In the genomic region with DNA sequence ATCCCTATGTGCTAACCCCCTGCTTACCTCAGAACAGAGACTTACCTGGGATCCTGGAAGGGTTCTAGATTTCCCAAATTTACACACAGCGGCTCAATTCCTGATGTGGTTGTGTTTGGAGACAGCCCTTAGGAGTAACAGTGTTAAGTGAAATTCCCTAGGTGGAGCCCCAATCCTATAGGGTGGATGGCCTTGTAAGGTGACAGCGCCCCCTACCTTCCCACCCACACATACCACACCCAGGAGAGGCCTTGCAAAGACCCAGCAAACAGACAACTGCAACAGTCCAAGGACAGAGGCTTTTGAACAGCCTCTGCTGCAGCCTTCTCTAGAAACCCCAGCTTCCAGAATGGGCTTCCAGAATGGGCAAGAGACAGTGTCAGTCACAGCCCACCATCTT, we compare ENCODE assay signal across 12 mouse cellular contexts.
DNase-seq lines count a peak whose midpoint lies in the region; ATAC-seq and TF ChIP-seq lines count a peak whose summit lies in the region.
"Had no signal": no experiment of that assay in that cellular context is flagged by ENCODE, and none has a peak within 500 bp of the region (broad histone marks: within the 10 kb centered on the region; RNA-seq: fewer than 3 reads in every experiment).

No protein-coding gene starts in this region.

- no peaks in the 10 kb centered on the region for H3K27me3 ChIP-seq in kidney, postnatal 0 days (ENCODE audit: insufficient read depth, low read length)
- H3K27me3 ChIP-seq in kidney, embryonic 16.5 days (ENCODE audit: insufficient read depth, low read length), result no peaks in the 10 kb centered on the region
- H3K27me3 ChIP-seq in midbrain, postnatal 0 days (ENCODE audit: insufficient read depth, low read length), result no peaks in the 10 kb centered on the region
- H3K27me3 ChIP-seq in midbrain, embryonic 15.5 days (replicated peaks), result no peaks in the 10 kb centered on the region
- no peaks in the 10 kb centered on the region for H3K27me3 ChIP-seq in stomach, postnatal 0 days (ENCODE audit: control insufficient read depth, insufficient read depth, low read length)
- H3K27me3 ChIP-seq: liver, embryonic 13.5 days had no signal

- no peak for ATAC-seq in kidney, postnatal 0 days (replicated peaks; ENCODE audit: low FRiP score, low read depth)
- no peak for ATAC-seq in kidney, embryonic 16.5 days (ENCODE audit: low FRiP score, low TSS enrichment)
- no peak for ATAC-seq in midbrain, postnatal 0 days (ENCODE audit: low FRiP score)
- ATAC-seq in midbrain, embryonic 15.5 days (replicated peaks), result no peak
- no peak for ATAC-seq in stomach, postnatal 0 days (ENCODE audit: low FRiP score, low TSS enrichment)

- H3K9me3 ChIP-seq in kidney, postnatal 0 days (replicated peaks; ENCODE audit: low read length), result no peaks in the 10 kb centered on the region
- H3K9me3 ChIP-seq in kidney, embryonic 16.5 days (ENCODE audit: low read length), result no peaks in the 10 kb centered on the region
- H3K9me3 ChIP-seq in midbrain, postnatal 0 days (ENCODE audit: low read length), result no peaks in the 10 kb centered on the region
- H3K9me3 ChIP-seq in midbrain, embryonic 15.5 days, result no peaks in the 10 kb centered on the region
- no peaks in the 10 kb centered on the region for H3K9me3 ChIP-seq in ES-E14 (ENCODE audit: control insufficient read depth, insufficient read depth, low read depth, low read length)
- no peaks in the 10 kb centered on the region for H3K9me3 ChIP-seq in stomach, postnatal 0 days (ENCODE audit: control insufficient read depth, low read length)
- H3K9me3 ChIP-seq: liver, embryonic 13.5 days had no signal

- peak; percentile 53 for TF ChIP-seq CTCF in kidney, postnatal 0 days (IDR thresholded peaks at IDR 0.05; ENCODE audit: low read depth)
- TF ChIP-seq CTCF in midbrain, postnatal 0 days (IDR thresholded peaks at IDR 0.05), result peak; percentile 42
- TF ChIP-seq CTCF in stomach, postnatal 0 days (IDR thresholded peaks at IDR 0.05; ENCODE audit: low read depth), result peak; percentile 52

- in situ Hi-C loops in ES-E14 (cut with MboI; ENCODE audit: low sequenced_read_pairs in 2 of 2, unreplicated experiment in 2 of 2), result no loop called here

- WGBS in kidney, postnatal 0 days, result 64% methylated on average over 2 of the region's 2 CpGs
- 57% methylated on average over 2 of the region's 2 CpGs for WGBS in kidney, embryonic 16.5 days
- WGBS in midbrain, postnatal 0 days, result 57% methylated on average over 2 of the region's 2 CpGs
- 54% methylated on average over 2 of the region's 2 CpGs for WGBS in midbrain, embryonic 15.5 days
- 47% methylated on average over 2 of the region's 2 CpGs for WGBS in stomach, postnatal 0 days

- H3K4me1 ChIP-seq in kidney, postnatal 0 days (replicated peaks; ENCODE audit: insufficient read depth, low read length), result no peaks in the 10 kb centered on the region
- peaks cover 7% of the 10 kb centered on the region; the same call in 1 of the 2 replicates for H3K4me1 ChIP-seq in kidney, embryonic 16.5 days (ENCODE audit: insufficient read depth, low read length)
- H3K4me1 ChIP-seq in midbrain, postnatal 0 days (ENCODE audit: insufficient read depth, low read length), result peaks cover 2% of the 10 kb centered on the region; the same call in 1 of the 2 replicates
- 0 out of 2 replicates have a peak, but pooled peaks cover 3% of the 10 kb centered on the region for H3K4me1 ChIP-seq in midbrain, embryonic 15.5 days
- peaks cover 0 to 2% of the 10 kb centered on the region in 2 experiments; a peak in 1 of 4 replicates for H3K4me1 ChIP-seq in ES-E14 (ENCODE audit: control insufficient read depth in 2 of 2, insufficient read depth in 2 of 2, low read length in 2 of 2, poor library complexity in 1 of 2)
- H3K4me1 ChIP-seq in stomach, postnatal 0 days (replicated peaks; ENCODE audit: control insufficient read depth, insufficient read depth), result no peaks in the 10 kb centered on the region
- H3K4me1 ChIP-seq: liver, embryonic 13.5 days had no signal

- H3K36me3 ChIP-seq in kidney, postnatal 0 days (ENCODE audit: insufficient read depth, low read length), result no peaks in the 10 kb centered on the region
- H3K36me3 ChIP-seq in kidney, embryonic 16.5 days (ENCODE audit: insufficient read depth, low read length), result no peaks in the 10 kb centered on the region
- H3K36me3 ChIP-seq in midbrain, postnatal 0 days (ENCODE audit: insufficient read depth, low read length), result no peaks in the 10 kb centered on the region
- no peaks in the 10 kb centered on the region for H3K36me3 ChIP-seq in midbrain, embryonic 15.5 days (replicated peaks)
- no peaks in the 10 kb centered on the region for H3K36me3 ChIP-seq in ES-E14 (ENCODE audit: control insufficient read depth, insufficient read depth, low read length, poor library complexity, severe bottlenecking)
- H3K36me3 ChIP-seq in stomach, postnatal 0 days (ENCODE audit: control insufficient read depth, insufficient read depth, low read length), result no peaks in the 10 kb centered on the region
- H3K36me3 ChIP-seq: liver, embryonic 13.5 days had no signal

- H3K4me3 ChIP-seq in kidney, postnatal 0 days (replicated peaks; ENCODE audit: low read depth, low read length), result no peak overlapping the region
- no peak overlapping the region for H3K4me3 ChIP-seq in kidney, embryonic 16.5 days (ENCODE audit: low read length)
- H3K4me3 ChIP-seq in midbrain, postnatal 0 days (ENCODE audit: low read depth, low read length), result no peak overlapping the region
- no peak overlapping the region for H3K4me3 ChIP-seq in midbrain, embryonic 15.5 days
- H3K4me3 ChIP-seq in ES-E14 (ENCODE audit: insufficient read depth in 1 of 2, low read depth in 1 of 2, low read length in 2 of 2, poor library complexity in 1 of 2, severe bottlenecking in 1 of 2), result no peak overlapping the region
- no peak overlapping the region for H3K4me3 ChIP-seq in stomach, postnatal 0 days (ENCODE audit: low read depth, low read length)
- H3K4me3 ChIP-seq: liver, embryonic 13.5 days had no signal

- H3K27ac ChIP-seq in kidney, postnatal 0 days, result no peak overlapping the region
- H3K27ac ChIP-seq in kidney, embryonic 16.5 days (ENCODE audit: low read length), result no peak overlapping the region
- no peak overlapping the region for H3K27ac ChIP-seq in midbrain, postnatal 0 days (ENCODE audit: low read depth, low read length)
- H3K27ac ChIP-seq in midbrain, embryonic 15.5 days, result no peak overlapping the region
- no peak overlapping the region for H3K27ac ChIP-seq in ES-E14 (ENCODE audit: insufficient read depth, low read depth, low read length, poor library complexity, severe bottlenecking)
- no peak overlapping the region for H3K27ac ChIP-seq in stomach, postnatal 0 days (replicated peaks)
- H3K27ac ChIP-seq: hindbrain, embryonic 14.5 days; liver, embryonic 13.5 days had no signal

- DNase-seq in kidney, postnatal 0 days (ENCODE audit: low spot score), result no peak
- DNase-seq in midbrain, postnatal 0 days (ENCODE audit: low spot score), result no peak
- peak; percentile 13 for DNase-seq in ES-E14 (ENCODE audit: low read depth, low spot score)
- no peak for DNase-seq in stomach, postnatal 0 days (ENCODE audit: low spot score)
- no peak for DNase-seq in layer of hippocampus, adult 9-11 months
- DNase-seq: cerebellum, adult 11 months; kidney, adult 8-10 months; liver, embryonic 13.5 days; thymus, adult 18-20 months had no signal

- no peak overlapping the region for H3K9ac ChIP-seq in kidney, postnatal 0 days (ENCODE audit: low read depth, low read length)
- no peak overlapping the region for H3K9ac ChIP-seq in kidney, embryonic 16.5 days (replicated peaks; ENCODE audit: low read length)
- H3K9ac ChIP-seq in midbrain, postnatal 0 days (replicated peaks; ENCODE audit: low read length, poor library complexity, severe bottlenecking), result no peak overlapping the region
- no peak overlapping the region for H3K9ac ChIP-seq in midbrain, embryonic 15.5 days
- no peak overlapping the region for H3K9ac ChIP-seq in ES-E14 (ENCODE audit: insufficient read depth, low read depth, low read length, poor library complexity, severe bottlenecking)
- no peak overlapping the region for H3K9ac ChIP-seq in stomach, postnatal 0 days (ENCODE audit: low read length)
- H3K9ac ChIP-seq: hindbrain, embryonic 14.5 days; liver, embryonic 13.5 days had no signal

- no peak overlapping the region for H3K4me2 ChIP-seq in kidney, postnatal 0 days (ENCODE audit: low read length)
- no peak overlapping the region for H3K4me2 ChIP-seq in kidney, embryonic 16.5 days (replicated peaks; ENCODE audit: low read depth, low read length)
- no peak overlapping the region for H3K4me2 ChIP-seq in midbrain, postnatal 0 days (ENCODE audit: low read depth, low read length, poor library complexity, severe bottlenecking)
- H3K4me2 ChIP-seq in midbrain, embryonic 15.5 days, result no peak overlapping the region
- no peak overlapping the region for H3K4me2 ChIP-seq in stomach, postnatal 0 days (replicated peaks; ENCODE audit: low read depth)
- H3K4me2 ChIP-seq: hindbrain, embryonic 14.5 days; liver, embryonic 13.5 days had no signal

- TF ChIP-seq EP300 in stomach, postnatal 0 days (optimal IDR thresholded peaks at IDR 0.05), result no peak

TF ChIP-seq in ES-E14, 5 proteins besides CTCF, POLR2A, EP300 and RAD21:
- no peak for TF ChIP-seq MAFK (IDR thresholded peaks at IDR 0.05; ENCODE audit: insufficient read depth, low read depth, low read length)
- no peak for TF ChIP-seq HCFC1 (IDR thresholded peaks at IDR 0.05; ENCODE audit: borderline replicate concordance, insufficient read depth, low read length)
- 0 out of 2 replicates have a peak, but pooled peaks have one; percentile 18 for TF ChIP-seq ZC3H11A (IDR thresholded peaks at IDR 0.05; ENCODE audit: borderline replicate concordance, low read depth, low read length)
- no peak for TF ChIP-seq ZNF384 (IDR thresholded peaks at IDR 0.05; ENCODE audit: low read depth, low read length)
- no peak for TF ChIP-seq CHD2 (IDR thresholded peaks at IDR 0.05; ENCODE audit: low read depth, low read length)
TF ChIP-seq in ES-E14: peak in this region for 1.
